Mouse (Mus musculus) T-helper 2 cell (primary cell): ENCODE data around the gene Cnn2.

Experiments
- in situ Hi-C: fragments of 300-600 bp; cut with MboI, MseI; formaldehyde crosslinking; loops from one replicate; pipeline ENCODE4 v1.15.1; 2025; ENCODE audit warnings: high pct_unique_total_duplicates

Cnn2 gene

DNA sequence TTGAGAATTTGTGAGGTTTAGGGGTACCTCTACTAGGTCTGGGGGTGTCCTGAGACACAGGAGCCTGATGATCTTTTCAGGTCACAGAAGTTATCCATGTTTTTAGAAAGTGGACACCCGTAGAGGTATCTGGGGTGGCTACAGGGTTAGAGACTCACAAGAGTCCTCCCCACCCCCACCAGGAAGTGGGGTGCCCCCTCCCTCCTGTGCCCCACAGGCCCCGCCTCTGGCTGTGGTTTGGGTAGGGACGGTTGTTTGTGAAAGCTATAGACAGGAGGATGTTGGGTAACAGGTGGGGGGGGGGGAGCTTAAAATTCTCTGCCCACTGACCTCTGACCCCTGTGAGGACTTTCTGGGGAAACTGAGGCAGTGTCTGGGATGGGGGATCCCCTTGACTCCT, 29.0 kb downstream of the Cnn2 start:
- in situ Hi-C loops = no loop called here

DNA sequence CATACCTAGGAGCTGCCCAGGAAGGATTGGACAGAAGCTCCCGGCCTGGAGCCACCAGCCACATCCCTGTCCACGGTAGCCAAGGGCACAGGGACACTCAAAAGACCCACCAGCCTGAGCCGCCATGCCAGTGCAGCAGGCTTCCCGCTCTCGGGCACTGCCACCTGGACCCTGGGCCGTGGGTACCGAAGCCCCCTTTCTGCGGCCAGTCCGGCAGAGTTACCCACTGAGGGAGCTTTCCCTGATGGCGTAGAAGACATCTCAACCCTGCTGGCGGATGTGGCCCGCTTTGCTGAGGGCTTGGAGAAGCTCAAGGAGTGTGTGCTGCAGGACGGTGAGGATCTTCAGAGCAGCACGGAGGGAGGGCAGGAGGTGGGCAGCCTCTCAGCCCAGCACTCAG, 29.4 kb downstream of the Cnn2 start:
- in situ Hi-C loops = no loop called here

DNA sequence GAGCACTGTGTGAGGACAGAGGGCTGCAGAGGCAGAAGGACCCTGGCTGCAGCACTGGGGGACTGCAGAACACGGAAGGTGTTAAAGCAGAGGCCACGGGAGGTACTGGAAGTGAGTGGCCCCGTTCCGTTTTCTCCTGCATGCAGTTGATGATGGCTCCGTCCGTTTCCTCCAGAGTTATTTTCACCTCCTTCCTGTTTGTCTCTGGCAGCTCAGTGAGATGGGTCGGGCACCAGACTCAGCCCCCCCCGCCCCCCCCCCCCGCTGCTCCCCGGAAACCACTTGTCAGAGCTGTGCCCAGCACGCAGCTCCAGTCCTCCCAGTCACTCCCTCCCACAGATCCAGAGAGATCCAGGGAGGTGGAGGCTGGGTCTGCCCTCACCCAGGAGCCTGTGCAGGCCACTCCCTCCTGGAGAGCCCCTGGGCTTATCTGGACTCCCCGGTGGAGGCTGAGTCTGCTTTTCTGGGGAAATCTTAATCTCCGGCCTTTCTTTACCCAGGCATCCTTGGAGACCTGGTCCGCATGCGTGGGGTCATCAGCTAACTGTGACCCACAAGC, 30.4 kb downstream of the Cnn2 start:
- in situ Hi-C loops = no loop called here

GRCm38 (mm10) chr10:80019471-80020131, 31.2 kb downstream of the Cnn2 start:
- in situ Hi-C loops = no loop called here

DNA sequence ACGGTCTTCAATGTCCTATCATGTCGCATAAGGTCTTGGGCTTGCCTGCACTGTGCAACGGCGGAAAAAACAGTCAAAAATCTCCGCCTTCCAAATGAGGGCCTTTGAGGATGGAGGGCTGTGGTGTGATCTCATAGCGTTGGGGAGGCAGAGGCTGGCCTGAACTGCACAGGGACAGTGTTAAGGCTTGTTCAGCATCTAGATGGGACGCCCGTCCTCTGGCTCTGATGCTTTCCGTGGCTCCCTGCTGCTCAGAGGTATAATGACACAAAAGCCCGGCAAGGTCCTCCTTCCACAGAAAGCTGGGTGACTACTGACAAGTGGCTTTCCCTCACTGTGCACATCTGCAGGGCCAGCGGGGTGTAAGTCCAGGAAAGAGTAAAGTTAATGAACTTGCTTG, 31.8 kb downstream of the Cnn2 start:
- in situ Hi-C loops = no loop called here

DNA sequence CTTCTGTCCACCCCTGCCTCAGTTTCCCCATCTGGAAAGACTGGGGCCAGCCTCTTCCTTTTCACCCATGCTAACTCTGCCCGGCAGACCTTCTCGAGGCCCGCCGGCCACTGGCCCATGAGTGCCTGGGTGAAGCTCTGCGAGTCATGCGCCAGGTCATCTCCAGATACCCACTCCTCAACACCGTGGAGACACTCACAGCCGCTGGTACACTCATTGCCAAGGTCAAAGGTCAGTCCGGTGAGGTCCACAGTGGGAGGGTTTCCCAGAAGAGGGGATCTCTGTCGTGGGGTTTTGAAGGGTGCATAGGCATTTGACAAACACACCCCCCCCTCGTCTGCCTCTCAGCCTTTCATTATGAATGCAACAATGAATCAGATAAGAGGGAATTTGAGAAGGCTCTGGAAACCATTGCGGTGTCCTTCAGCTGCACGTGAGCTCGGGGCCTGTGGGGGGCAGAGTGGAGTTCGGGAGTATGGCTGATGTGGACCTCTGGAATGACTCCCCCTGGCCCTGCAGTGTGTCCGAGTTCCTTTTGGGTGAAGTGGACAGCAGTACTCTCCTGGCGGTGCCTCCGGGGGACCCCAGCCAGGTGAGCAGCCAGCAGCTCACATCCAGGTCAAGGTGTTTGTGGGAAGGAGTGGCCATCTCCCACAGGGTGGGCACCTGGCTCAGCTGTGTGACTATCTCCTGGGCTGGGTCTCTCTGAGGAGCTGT, 32.4 kb downstream of the Cnn2 start:
- in situ Hi-C loops = no loop called here

DNA sequence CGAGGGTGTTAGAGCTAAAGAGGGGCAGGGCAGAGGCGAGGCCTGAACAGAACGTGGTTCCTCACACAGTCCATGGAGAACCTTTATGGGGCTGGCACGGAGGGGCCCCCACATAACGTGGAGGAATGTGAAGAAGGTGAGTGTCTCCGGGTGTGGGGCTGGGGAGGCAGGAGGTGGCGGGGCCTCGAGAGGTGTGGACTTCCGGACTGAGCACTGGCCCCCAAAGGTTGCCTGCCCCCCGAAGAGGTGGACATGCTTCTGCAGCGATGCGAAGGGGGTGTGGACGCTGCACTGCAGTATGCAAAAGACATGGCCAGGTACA, 32.9 kb downstream of the Cnn2 start:
- in situ Hi-C loops = no loop called here

GRCm38 (mm10) chr10:80022164-80022563, 33.8 kb downstream of the Cnn2 start:
- in situ Hi-C loops = no loop called here

GRCm38 (mm10) chr10:80022806-80023205, 34.4 kb downstream of the Cnn2 start:
- in situ Hi-C loops = no loop called here

GRCm38 (mm10) chr10:80023758-80024157, 35.4 kb downstream of the Cnn2 start:
- in situ Hi-C loops = no loop called here

- in situ Hi-C loops = no loop called here
These were observed 36.1 kb downstream of the Cnn2 start for GRCm38 (mm10) chr10:80024229-80025043.

GRCm38 (mm10) chr10:80025044-80025347, 36.6 kb downstream of the Cnn2 start:
- in situ Hi-C loops = no loop called here

DNA sequence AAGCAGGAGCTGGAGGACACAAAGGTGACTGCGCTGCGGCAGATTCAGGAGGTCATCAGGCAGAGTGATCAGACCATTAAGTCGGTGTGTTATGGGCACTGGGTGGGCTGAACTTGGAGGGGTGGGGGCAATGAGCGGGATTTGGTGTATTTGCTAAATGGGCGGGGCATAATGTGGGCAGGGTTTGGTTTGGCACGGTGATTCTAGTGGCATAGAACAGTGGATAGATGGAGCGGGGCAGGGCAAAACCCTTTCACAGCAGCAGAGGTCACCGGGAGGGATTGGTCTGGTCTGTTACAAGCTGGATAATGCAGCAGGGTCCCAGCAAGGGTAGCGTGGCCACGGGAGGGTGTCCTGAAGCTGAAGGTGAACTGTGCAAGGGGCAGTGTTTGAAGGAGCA, 37.1 kb downstream of the Cnn2 start:
- in situ Hi-C loops = no loop called here

GRCm38 (mm10) chr10:80025889-80026288, 37.5 kb downstream of the Cnn2 start:
- in situ Hi-C loops = no loop called here

- in situ Hi-C loops = no loop called here
These were observed 39.5 kb downstream of the Cnn2 start for GRCm38 (mm10) chr10:80027681-80028520.

- in situ Hi-C loops = no loop called here
These were observed 40.1 kb downstream of the Cnn2 start for GRCm38 (mm10) chr10:80028521-80028846.

DNA sequence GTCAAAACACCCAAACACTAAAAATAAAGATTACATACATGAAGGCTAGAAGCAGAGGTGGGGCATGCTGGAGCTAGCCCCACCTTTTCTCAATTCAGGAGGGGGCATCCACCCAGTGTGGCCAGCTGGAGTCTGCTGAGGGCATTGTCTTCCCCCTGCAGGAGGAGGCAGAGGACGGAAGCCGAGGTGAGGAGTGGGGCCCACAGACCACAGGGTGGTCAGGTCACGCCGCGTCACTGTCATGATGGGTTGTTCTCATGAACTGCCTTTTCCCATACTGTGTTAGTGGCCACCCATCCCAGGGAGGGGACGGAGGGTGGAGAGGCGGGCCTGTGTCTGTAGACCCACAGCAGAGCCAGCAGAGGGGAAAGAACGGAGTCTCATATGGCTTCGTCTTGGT, 41.8 kb downstream of the Cnn2 start:
- in situ Hi-C loops = loop anchor here (5.0 kb wide), 1 partner anchor 33 kb away; the partner anchor contains the start of gene Abca7

DNA sequence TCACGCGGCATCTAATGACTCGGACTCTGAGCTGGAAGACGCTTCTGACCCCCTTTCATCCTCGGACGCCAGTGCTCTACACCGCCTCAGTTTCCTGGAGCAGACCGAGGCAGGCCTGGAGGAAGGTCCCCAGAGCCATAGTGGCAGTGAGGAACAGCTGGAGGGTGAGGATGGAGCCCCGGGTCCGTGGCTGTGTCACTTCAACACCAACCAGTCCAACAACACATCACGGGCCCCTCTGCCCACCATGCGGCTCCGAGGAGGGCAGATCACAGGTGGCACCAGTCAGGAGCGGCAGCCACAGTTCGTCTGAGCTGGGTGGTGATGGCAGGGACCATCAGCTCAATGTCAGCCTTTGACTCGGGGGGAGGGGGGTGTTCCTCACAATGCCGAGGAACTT, 42.4 kb downstream of the Cnn2 start:
- in situ Hi-C loops = loop anchor here (5.0 kb wide), 1 partner anchor 33 kb away; the partner anchor contains the start of gene Abca7

GRCm38 (mm10) chr10:80032799-80033480, 44.6 kb downstream of the Cnn2 start:
- in situ Hi-C loops = loop anchor here (5.0 kb wide), 1 partner anchor 36 kb away; the partner anchor contains the start of gene Abca7

DNA sequence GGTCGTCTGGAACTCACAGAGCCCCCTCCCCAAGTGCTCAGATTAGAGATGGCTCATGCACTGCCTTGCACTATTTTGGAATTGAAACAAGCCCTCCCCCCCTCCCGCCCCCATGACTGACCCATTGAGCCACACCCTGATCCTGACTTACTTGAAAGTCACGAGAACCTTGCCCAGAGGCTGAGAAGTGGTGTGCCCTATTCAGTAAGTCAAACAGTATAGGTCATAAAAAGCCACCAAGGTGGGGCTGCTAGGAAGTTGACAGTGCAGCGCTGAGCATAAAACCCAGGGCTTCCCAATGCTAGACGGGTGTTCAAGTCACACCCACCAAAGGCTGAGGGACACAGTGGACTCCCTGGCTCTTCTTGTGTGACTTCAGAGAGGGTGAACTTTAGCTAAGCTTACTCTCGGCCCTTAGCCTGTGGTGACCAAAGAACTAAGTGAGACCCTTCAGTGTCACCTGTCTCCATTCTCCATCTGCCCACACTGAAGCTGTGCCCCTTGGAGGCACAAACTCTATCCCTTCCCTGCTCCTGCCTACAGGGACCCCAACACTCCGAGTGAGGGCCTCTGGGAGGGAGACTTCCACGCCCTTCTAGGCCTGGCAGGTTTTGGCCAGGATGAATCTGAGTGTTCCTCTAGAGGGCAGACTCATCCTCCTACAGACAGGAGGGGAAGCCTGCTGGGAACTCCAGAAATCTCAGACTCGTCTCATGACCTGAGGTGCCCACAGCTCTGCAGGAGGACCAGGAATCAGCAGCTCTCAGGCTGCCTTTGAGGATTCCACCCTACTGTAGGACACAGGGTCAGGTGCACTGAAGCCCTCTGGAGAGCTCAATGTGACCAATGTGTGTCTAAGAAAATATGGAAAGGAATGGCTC, 45.4 kb downstream of the Cnn2 start:
- in situ Hi-C loops = loop anchor here (5.0 kb wide), 1 partner anchor 36 kb away; the partner anchor contains the start of gene Abca7
